9 mouse cellular contexts compared by ENCODE assay signal in genomic region chr2:167641337-167641736, GRCm38 (mm10). TPM values are rescaled to one million over a fixed set of nuclear protein-coding genes. Genes with fewer than 3 reads are reported as not detected.
A peak's percentile ranks its signal among the peaks of the same experiment; 100 is the strongest.
DNase-seq lines count a peak whose midpoint lies in the region; ATAC-seq and TF ChIP-seq lines count a peak whose summit lies in the region.
"Had no signal": no experiment of that assay in that cellular context is flagged by ENCODE, and none has a peak within 500 bp of the region (broad histone marks: within the 10 kb centered on the region; RNA-seq: fewer than 3 reads in every experiment).

No protein-coding gene starts in this region.

- no peak for TF ChIP-seq POLR2A in heart, adult 2 months (IDR thresholded peaks at IDR 0.05; ENCODE audit: insufficient read depth, low read depth, low read length)

- no peaks in the 10 kb centered on the region for H3K9me3 ChIP-seq in kidney, embryonic 16.5 days (ENCODE audit: low read length)
- no peaks in the 10 kb centered on the region for H3K9me3 ChIP-seq in megakaryocyte, embryonic 14.5 days
- H3K9me3 ChIP-seq: heart, embryonic 13.5 days had no signal

- H3K36me3 ChIP-seq in heart, adult 2 months (ENCODE audit: control insufficient read depth, insufficient read depth, low read length): no peaks in the 10 kb centered on the region
- H3K36me3 ChIP-seq in kidney, embryonic 16.5 days (ENCODE audit: insufficient read depth, low read length): peaks cover 16% of the 10 kb centered on the region
- H3K36me3 ChIP-seq in megakaryocyte, embryonic 14.5 days (replicated peaks; ENCODE audit: low read length): peaks cover 54% of the 10 kb centered on the region

- H3K4me2 ChIP-seq in kidney, embryonic 16.5 days (replicated peaks; ENCODE audit: low read depth, low read length): no peak overlapping the region
- H3K4me2 ChIP-seq: heart, embryonic 13.5 days had no signal

- TF ChIP-seq EP300 in heart, adult 2 months (IDR thresholded peaks at IDR 0.05; ENCODE audit: insufficient read depth, low read depth, low read length): peak; percentile 79; the same call in 1 of the 2 replicates

- peak; percentile 87 for TF ChIP-seq CTCF in heart, adult 2 months (IDR thresholded peaks at IDR 0.05)

- no peak overlapping the region for H3K27ac ChIP-seq in heart, adult 2 months
- H3K27ac ChIP-seq in kidney, embryonic 16.5 days (ENCODE audit: low read length): no peak overlapping the region
- H3K27ac ChIP-seq: heart, embryonic 13.5 days had no signal

- WGBS in heart, adult 2 months: 33% methylated on average over 8 of the region's 8 CpGs
- 42% methylated on average over 8 of the region's 8 CpGs for WGBS in kidney, embryonic 16.5 days

- peak; percentile 7; the same call in 1 of the 2 replicates for ATAC-seq in kidney, embryonic 16.5 days (ENCODE audit: low FRiP score, low TSS enrichment)
- ATAC-seq in frontal cortex, adult (ENCODE audit: low TSS enrichment): no peak

- no peak overlapping the region for H3K9ac ChIP-seq in heart, adult 2 months (ENCODE audit: low read depth, low read length)
- H3K9ac ChIP-seq in kidney, embryonic 16.5 days (replicated peaks; ENCODE audit: low read length): no peak overlapping the region
- H3K9ac ChIP-seq: heart, embryonic 13.5 days had no signal

- peak; percentile 64 to 71 for DNase-seq in heart, adult 2 months
- DNase-seq in heart, adult 8-10 months (ENCODE audit: low spot score): no peak
- DNase-seq in CD4-positive helper T cell, adult 2 months (ENCODE audit: low read depth, low spot score): peak; percentile 39
- peak; percentile 51 for DNase-seq in c-Kit-positive CD71-negative TER-119-negative erythroid progenitor cells, embryonic 14.5 days (ENCODE audit: low read depth)
- DNase-seq in frontal cortex, adult 2 months (ENCODE audit: extremely low spot score in 1 of 2, low spot score in 1 of 2): no peak

- no peaks in the 10 kb centered on the region for H3K27me3 ChIP-seq in heart, adult 2 months (ENCODE audit: control insufficient read depth, insufficient read depth, low read length)
- no peaks in the 10 kb centered on the region for H3K27me3 ChIP-seq in kidney, embryonic 16.5 days (ENCODE audit: insufficient read depth, low read length)
- H3K27me3 ChIP-seq in megakaryocyte, embryonic 14.5 days (replicated peaks): no peaks in the 10 kb centered on the region
- H3K27me3 ChIP-seq: heart, embryonic 13.5 days had no signal

- H3K79me2 ChIP-seq in heart, adult 2 months (replicated peaks; ENCODE audit: control insufficient read depth, insufficient read depth, low read length): no peaks in the 10 kb centered on the region

- H3K4me3 ChIP-seq in heart, adult 2 months: no peak overlapping the region
- H3K4me3 ChIP-seq in kidney, embryonic 16.5 days (ENCODE audit: low read length): no peak overlapping the region
- peak overlapping the region; percentile 74 for H3K4me3 ChIP-seq in megakaryocyte, embryonic 14.5 days (replicated peaks)
- H3K4me3 ChIP-seq: heart, embryonic 13.5 days had no signal

- intact Hi-C loops in heart, adult 2 months (cut with DNase I): loop anchor here (1.0 to 2.0 kb wide), 4 partner anchors 19 to 254 kb away; partner anchors contain the start of gene Gm20431

- H3K4me1 ChIP-seq in heart, adult 2 months (ENCODE audit: control insufficient read depth, insufficient read depth, low read length): no peaks in the 10 kb centered on the region
- no peaks in the 10 kb centered on the region for H3K4me1 ChIP-seq in kidney, embryonic 16.5 days (ENCODE audit: insufficient read depth, low read length)
- H3K4me1 ChIP-seq in megakaryocyte, embryonic 14.5 days: peaks cover 65% of the 10 kb centered on the region
- H3K4me1 ChIP-seq: heart, embryonic 13.5 days had no signal

RNA-seq across cellular contexts. Expression of gene Ube2v1, which starts 9.4 kb away (rescaled TPM):
- 100 to 1,000 TPM; 118 to 121 TPM for total RNA-seq in heart, adult 2 months (2021)
- 98.1 and 101 TPM in 2 replicates for polyA plus RNA-seq in heart, adult 2 months (2012; rRNA removed)
- 100 to 1,000 TPM; 120 to 152 (median 139) TPM for total RNA-seq in heart, adult 8-10 months (2022)
- polyA plus RNA-seq in kidney, embryonic 16.5 days (2015; fragmentation: Nextera tagmentation; extraction: Ambion mirVana): 319 and 338 TPM in 2 replicates
- 314 and 1,236 TPM in 2 replicates for polyA plus RNA-seq in megakaryocyte, embryonic 14.5 days (2012; ENCODE audit: insufficient read depth, low replicate concordance)
- 250 and 280 TPM in 2 replicates for polyA plus RNA-seq in frontal cortex, adult 2 months (2012; rRNA removed)

RNA-seq across cellular contexts. Expression of gene Gm20431, which starts 20.0 kb away (rescaled TPM):
- total RNA-seq in heart, adult 2 months (2021): 10 to 100 TPM; 15.6 to 21.0 TPM
- polyA plus RNA-seq in heart, adult 2 months (2012; rRNA removed): 9.7 and 16.5 TPM in 2 replicates
- 10 to 100 TPM; 15.3 to 19.4 (median 18.2) TPM for total RNA-seq in heart, adult 8-10 months (2022)
- 1.3 and 6.1 TPM in 2 replicates for polyA plus RNA-seq in kidney, embryonic 16.5 days (2015; fragmentation: Nextera tagmentation; extraction: Ambion mirVana)
- not detected in 2 replicates for polyA plus RNA-seq in megakaryocyte, embryonic 14.5 days (2012; ENCODE audit: insufficient read depth, low replicate concordance)
- 0.88 TPM in 1 of 2 replicates, not detected in the other for polyA plus RNA-seq in frontal cortex, adult 2 months (2012; rRNA removed)

RNA-seq across cellular contexts. Expression of gene Cebpb, which starts 47.4 kb away (rescaled TPM):
- 100 to 1,000 TPM in 1 of 2 experiments, 10 to 100 TPM in 1; 88.1 to 133 TPM for total RNA-seq in heart, adult 2 months (2021)
- 30.3 and 77.8 TPM in 2 replicates for polyA plus RNA-seq in heart, adult 2 months (2012; rRNA removed)
- 100 to 1,000 TPM in 1 of 4 experiments, 10 to 100 TPM in 3; 55.1 to 104 (median 84.0) TPM for total RNA-seq in heart, adult 8-10 months (2022)
- polyA plus RNA-seq in kidney, embryonic 16.5 days (2015; fragmentation: Nextera tagmentation; extraction: Ambion mirVana): 0.34 and 0.45 TPM in 2 replicates
- 372 and 610 TPM in 2 replicates for polyA plus RNA-seq in megakaryocyte, embryonic 14.5 days (2012; ENCODE audit: insufficient read depth, low replicate concordance)
- polyA plus RNA-seq in frontal cortex, adult 2 months (2012; rRNA removed): 14.5 and 14.9 TPM in 2 replicates

RNA-seq across cellular contexts. Expression of gene Tmem189, which starts 48.3 kb away (rescaled TPM):
- 10 to 100 TPM; 23.0 to 26.4 TPM for total RNA-seq in heart, adult 2 months (2021)
- polyA plus RNA-seq in heart, adult 2 months (2012; rRNA removed): 53.2 and 58.4 TPM in 2 replicates
- 10 to 100 TPM; 22.6 to 26.6 (median 23.4) TPM for total RNA-seq in heart, adult 8-10 months (2022)
- 54.9 and 58.8 TPM in 2 replicates for polyA plus RNA-seq in kidney, embryonic 16.5 days (2015; fragmentation: Nextera tagmentation; extraction: Ambion mirVana)
- 164 and 173 TPM in 2 replicates for polyA plus RNA-seq in megakaryocyte, embryonic 14.5 days (2012; ENCODE audit: insufficient read depth, low replicate concordance)
- polyA plus RNA-seq in frontal cortex, adult 2 months (2012; rRNA removed): 71.5 and 75.7 TPM in 2 replicates

Comparison
In these comparisons a context has a peak if more than half of its experiments do, and no peak if none do; other contexts are left out.
1. DNase-seq: peak in heart, adult 2 months (2 of 2), CD4-positive helper T cell, adult 2 months (single experiment) and c-Kit-positive CD71-negative TER-119-negative erythroid progenitor cells, embryonic 14.5 days (single experiment); none in heart, adult 8-10 months (single experiment) and frontal cortex, adult 2 months (0 of 2).
2. RNA of gene Cebpb, which starts 47.4 kb away (polyA plus RNA-seq): 372 to 610 TPM in megakaryocyte, embryonic 14.5 days, 30.3 to 77.8 TPM in heart, adult 2 months and 14.5 to 14.9 TPM in frontal cortex, adult 2 months; 0.34 to 0.45 TPM in kidney, embryonic 16.5 days; every median in the first group is over 10 times any median in the second.